Mouse (Mus musculus): ENCODE data around the gene Ahnak.

- TF ChIP-seq POLR2A (IDR thresholded peaks at IDR 0.05; ENCODE audit: insufficient read depth, low read depth, low read length): no peak
- no peak for TF ChIP-seq CTCF (IDR thresholded peaks at IDR 0.05; ENCODE audit: insufficient read depth, low read depth, low read length)
Observed at GRCm38 (mm10) chr19:9108536-9108935, 119.5 kb downstream of the Ahnak start.

Measured in olfactory bulb, adult 2 months (tissue).